9 mouse cellular contexts compared by ENCODE assay signal in the genomic region with DNA sequence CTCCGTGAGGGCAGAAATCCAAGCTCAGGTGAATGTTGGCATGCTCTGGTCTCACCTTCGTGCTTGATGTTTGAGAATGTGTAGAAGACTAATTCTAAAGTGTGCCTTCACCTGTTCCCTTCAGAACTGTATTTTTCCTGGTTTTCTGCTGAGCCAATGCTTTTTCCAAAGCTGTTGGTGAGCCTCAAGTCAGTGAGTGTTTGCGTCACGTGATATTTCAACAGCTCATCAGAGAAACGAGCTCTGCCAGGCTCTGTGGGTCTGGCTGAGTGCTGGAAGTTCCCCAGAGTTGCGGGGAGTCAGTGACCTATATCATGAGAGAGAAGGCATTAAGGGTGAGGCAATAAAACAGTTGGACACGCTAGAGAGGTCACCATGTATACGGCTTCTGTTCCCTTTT. TPM values are rescaled to one million over a fixed set of nuclear protein-coding genes. Genes with fewer than 3 reads are reported as not detected.
DNase-seq lines count a peak whose midpoint lies in the region; ATAC-seq lines count a peak whose summit lies in the region.
"Had no signal": no experiment of that assay in that cellular context is flagged by ENCODE, and none has a peak within 500 bp of the region (broad histone marks: within the 10 kb centered on the region; RNA-seq: fewer than 3 reads in every experiment).

No protein-coding gene starts in this region.

- no peak for ATAC-seq in megakaryocyte, adult 5-6 weeks (ENCODE audit: poor library complexity, severe bottlenecking)
- ATAC-seq: forebrain, postnatal 0 days had no signal

- peak; percentile 17 for DNase-seq in embryo, embryonic 10 days (ENCODE audit: low spot score)
- no peak for DNase-seq in embryo, embryonic 9.5 days (ENCODE audit: extremely low spot score)
- DNase-seq in brain, adult 2 months (ENCODE audit: low read depth, low spot score), result peak; percentile 25
- DNase-seq in kidney, adult 18-20 months, result peak; percentile 49
- peak; percentile 56 for DNase-seq in lung, postnatal 10 days
- no peak for DNase-seq in ovary, postnatal 14 days (ENCODE audit: low spot score)
- DNase-seq in thymus, adult 18-20 months, result no peak
- DNase-seq: forebrain, postnatal 0 days had no signal

RNA-seq across cellular contexts. Expression of a gene that starts 29.0 kb away (rescaled TPM):
- not detected in 2 replicates for total RNA-seq in megakaryocyte, adult 5-6 weeks (2015)
- not detected in 2 replicates for total RNA-seq in megakaryocyte, adult 5-6 weeks (2017)

Comparison
In these comparisons a context has a peak if more than half of its experiments do, and no peak if none do; other contexts are left out.
1. DNase-seq: peak in embryo, embryonic 10 days (single experiment), brain, adult 2 months (single experiment), kidney, adult 18-20 months (single experiment) and lung, postnatal 10 days (single experiment); none in embryo, embryonic 9.5 days (single experiment), ovary, postnatal 14 days (single experiment) and thymus, adult 18-20 months (0 of 2).